Mouse (Mus musculus): Measurements from ENCODE around the gene 0610010K14Rik.

The 0610010K14Rik gene

GRCm38 (mm10) chr11:70235254-70235900 is 2.3 kb downstream of the 0610010K14Rik start:
- in situ Hi-C loops (cut with MboI, MseI) = loop anchor here (25.0 kb wide), 1 partner anchor 1123 kb away; the partner anchor contains the start of genes 9130213A22Rik and Hes7

DNA sequence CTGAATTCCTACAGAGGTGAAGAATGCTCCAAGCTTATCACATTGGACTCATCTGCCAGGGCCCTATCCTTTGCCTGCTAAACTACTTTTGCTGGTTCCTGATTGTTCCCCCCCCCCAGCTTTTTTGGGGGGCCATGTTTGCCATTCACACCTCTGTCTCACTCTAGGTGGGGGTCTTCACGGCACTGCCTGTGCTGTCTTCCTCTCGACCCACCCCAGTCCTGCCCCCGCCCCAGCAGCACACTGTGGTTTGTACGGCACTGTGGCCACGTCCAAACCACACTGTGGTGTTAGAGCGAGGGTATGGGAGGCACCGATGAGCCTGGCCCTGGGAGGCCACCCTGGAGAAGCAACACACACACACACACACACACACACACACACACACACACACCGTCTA is 3.2 kb downstream of the 0610010K14Rik start:
- in situ Hi-C loops (cut with MboI, MseI) = loop anchor here (5.0 to 25.0 kb wide), 2 partner anchors 83 to 1122 kb away; partner anchors contain the start of genes 9130213A22Rik and Hes7

DNA sequence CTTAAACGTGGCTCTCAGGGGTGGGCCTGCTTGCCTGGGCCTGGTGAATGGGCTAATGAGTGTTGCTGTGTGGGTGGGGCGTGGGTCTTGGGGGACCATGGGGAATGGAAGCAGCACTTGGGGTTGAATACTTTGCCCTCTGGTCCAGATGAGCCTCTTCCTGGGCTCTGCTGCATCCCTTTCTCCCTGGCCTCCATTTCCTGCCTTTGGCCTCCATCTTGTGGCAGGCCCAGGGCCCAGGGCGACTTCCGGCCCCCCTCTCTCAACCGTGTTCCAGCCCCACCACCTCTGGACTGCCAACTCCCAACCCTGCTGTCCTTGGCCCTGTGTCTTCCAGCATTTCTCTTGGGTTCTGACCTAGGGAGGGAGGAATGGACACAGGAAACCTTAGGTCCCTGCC is 3.7 kb downstream of the 0610010K14Rik start:
- in situ Hi-C loops (cut with MboI, MseI) = loop anchor here (5.0 to 25.0 kb wide), 2 partner anchors 83 to 1122 kb away; partner anchors contain the start of genes 9130213A22Rik and Hes7

DNA sequence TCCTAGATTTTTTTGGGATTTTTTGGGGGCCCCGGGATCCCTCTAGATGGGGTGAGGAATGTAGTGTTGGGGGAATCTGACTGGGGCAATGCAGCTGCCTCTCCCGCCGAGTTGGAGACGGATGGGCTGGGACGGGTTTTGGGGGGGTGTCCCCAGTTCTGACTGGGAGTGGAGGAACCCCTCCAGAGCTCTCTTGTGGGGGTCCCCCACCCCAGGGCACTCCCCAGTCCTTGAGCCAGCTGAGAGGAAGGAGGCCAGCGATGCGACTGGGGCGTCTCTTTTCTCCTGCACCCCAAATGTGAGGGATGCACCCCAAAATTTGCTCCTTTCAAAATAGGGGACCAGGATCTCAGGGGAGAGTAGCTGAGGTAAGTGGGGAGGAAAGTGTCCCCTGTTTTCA is 4.7 kb downstream of the 0610010K14Rik start:
- in situ Hi-C loops (cut with MboI, MseI) = loop anchor here (5.0 to 25.0 kb wide), 2 partner anchors 84 to 1121 kb away; partner anchors contain the start of genes 9130213A22Rik and Hes7

DNA sequence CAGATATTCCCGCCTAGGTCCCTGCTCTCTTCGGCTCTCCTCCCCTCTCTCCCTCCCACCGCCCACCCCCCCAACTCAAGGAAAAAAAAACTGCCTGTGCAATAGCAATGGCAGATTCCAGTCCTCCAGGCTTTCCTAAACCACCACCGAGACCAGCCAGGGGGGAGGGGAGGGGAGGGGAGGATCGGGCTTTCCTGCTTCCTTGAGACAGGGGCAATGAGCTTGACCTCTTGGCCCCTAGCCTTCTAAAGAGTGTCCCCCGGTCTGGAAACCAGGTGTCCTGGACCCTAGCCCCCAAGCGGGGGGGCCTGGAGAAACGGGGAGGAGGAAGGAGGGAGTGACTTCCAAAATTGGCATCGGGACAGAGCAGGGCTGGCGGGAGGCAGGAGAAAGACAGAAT is 5.2 kb downstream of the 0610010K14Rik start:
- in situ Hi-C loops (cut with MboI, MseI) = loop anchor here (5.0 to 25.0 kb wide), 2 partner anchors 85 to 1120 kb away; partner anchors contain the start of genes 9130213A22Rik and Hes7

DNA sequence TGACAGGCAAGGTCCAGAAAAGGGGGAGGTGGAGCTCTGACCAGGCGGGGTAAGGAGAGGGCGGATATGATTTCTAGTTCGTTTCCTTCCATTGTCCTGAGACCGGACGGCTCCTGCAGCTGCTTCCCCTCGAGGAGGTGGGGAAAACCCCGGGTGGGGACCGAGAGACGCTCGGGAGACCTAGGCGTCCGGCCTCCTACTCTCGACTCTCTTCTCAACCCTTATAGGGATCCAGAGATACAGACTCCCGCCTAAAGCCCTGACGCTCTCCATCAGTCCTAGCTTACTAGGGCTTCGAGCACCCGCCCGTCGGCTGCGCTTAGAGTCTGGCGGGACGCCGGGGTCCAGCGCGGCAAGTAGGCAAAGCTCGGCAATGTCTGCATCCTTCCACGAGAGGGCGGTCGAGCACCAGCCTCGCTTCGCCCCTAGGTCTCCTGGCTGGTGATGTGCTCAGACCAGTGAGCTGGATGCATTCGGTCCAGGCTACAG is 7.4 kb downstream of the 0610010K14Rik start:
- in situ Hi-C loops (cut with MboI, MseI) = loop anchor here (5.0 to 25.0 kb wide), 2 partner anchors 87 to 1118 kb away; partner anchors contain the start of genes 9130213A22Rik and Hes7

DNA sequence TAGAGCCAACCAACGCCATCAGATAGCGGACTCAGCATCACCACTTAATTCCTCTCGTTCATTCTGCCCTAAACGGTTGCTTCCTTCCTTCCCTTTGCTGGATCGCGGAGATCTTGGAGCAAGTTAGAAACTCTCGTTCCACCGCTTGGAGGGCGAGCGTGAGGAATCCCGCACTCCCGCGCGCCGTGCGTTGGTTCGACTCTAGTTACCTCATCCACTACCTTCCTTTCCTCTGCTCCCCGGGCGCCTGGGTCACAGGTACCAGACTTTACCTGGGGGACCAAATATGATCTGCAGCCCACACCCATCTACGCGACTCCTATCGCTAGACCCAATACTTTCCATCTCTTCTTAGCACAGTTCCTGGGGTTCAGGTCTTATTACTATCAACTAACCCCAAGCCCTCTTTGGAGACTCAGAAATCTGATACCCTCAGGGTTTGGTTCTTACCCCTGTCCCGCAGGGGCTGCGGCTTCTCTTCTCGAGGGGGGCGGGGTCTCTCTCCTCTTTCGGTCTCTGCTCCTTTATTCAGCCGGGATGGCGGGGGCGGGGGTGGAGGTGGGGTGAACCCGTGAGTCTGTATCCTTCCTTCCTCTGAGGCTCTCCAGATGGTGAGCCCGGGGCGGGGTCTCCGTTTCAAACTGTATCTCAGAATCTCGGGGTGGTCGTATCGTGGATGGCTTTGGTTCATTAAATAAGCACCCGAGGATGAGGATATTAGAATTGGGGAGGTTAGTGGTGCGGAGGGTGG is 8.3 kb downstream of the 0610010K14Rik start, which contains the start of gene Bcl6b:
Gene Bcl6b (minus strand): TSS at position 539 of the 751 bp plus-strand sequence.
- in situ Hi-C loops (cut with MboI, MseI) = loop anchor here (5.0 to 25.0 kb wide), 2 partner anchors 88 to 1117 kb away; partner anchors contain the start of genes 9130213A22Rik and Hes7

DNA sequence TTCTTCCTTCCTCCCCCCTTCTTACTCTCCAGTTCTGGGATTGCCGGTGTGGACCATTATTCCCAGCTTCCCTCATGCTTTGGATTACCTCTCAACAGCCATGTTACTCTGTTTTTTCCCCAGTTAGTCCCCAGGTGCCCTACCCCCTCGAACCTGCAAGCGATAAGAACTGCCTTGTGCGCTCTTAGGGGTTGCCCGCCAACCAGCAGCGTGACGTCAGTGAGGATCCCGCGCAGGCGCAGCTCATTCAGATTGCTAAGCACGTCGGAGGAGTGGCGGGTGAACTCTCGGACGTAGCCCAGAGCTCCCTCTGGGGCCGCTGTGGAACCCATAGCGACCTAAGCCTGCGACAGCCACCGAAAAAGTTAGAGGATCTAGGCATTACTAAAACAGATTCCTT is 8.9 kb downstream of the 0610010K14Rik start:
- in situ Hi-C loops (cut with MboI, MseI) = loop anchor here (25.0 kb wide), 1 partner anchor 1117 kb away; the partner anchor contains the start of genes 9130213A22Rik and Hes7

- in situ Hi-C loops (cut with MboI, MseI) = loop anchor here (25.0 kb wide), 1 partner anchor 1115 kb away; the partner anchor contains the start of genes 9130213A22Rik and Hes7
Measured at GRCm38 (mm10) chr11:70227661-70228245, 10.0 kb downstream of the 0610010K14Rik start.

DNA sequence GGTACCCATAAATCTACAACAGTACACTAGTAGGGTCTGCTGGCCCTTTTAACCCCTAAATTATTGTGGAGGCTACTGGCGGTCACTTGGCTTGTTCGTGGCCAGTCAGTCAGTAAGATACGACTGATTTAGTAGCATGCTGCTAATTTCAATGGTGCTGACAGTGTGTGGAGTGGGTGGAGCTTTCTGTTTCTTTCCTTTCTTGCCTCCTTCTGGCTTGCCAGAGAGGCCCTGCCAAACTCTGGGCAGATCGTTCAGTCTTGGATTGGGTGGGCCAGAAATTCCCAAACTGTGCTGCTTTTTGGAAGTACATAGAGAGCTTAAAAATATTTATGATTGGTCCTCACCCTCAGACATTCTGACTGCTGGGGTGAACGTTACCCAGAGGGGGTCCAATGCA is 10.6 kb downstream of the 0610010K14Rik start:
- in situ Hi-C loops (cut with MboI, MseI) = loop anchor here (25.0 kb wide), 1 partner anchor 1115 kb away; the partner anchor contains the start of genes 9130213A22Rik and Hes7

DNA sequence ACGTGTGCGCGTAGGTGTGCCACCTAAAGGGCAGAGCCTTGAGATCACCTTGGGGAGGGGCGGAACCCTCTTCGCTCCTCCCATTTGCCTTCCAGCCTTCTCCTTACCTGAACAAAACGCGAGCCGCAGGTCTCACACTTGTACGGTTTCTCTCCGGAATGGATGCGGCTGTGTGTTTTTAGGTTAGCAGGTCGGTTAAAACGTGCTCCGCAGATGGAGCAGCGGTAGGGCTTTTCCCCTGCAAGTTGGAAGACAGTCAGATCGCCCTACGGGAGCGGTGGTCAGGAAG is 11.2 kb downstream of the 0610010K14Rik start:
- in situ Hi-C loops (cut with MboI, MseI) = loop anchor here (25.0 kb wide), 1 partner anchor 1114 kb away; the partner anchor contains the start of genes 9130213A22Rik and Hes7

- in situ Hi-C loops (cut with MboI, MseI) = loop anchor here (25.0 kb wide), 1 partner anchor 1114 kb away; the partner anchor contains the start of genes 9130213A22Rik and Hes7
Measured at GRCm38 (mm10) chr11:70225798-70226601, 11.7 kb downstream of the 0610010K14Rik start.

GRCm38 (mm10) chr11:70223724-70224123 is 14.0 kb downstream of the 0610010K14Rik start:
- in situ Hi-C loops (cut with MboI, MseI) = no loop called here

- in situ Hi-C loops (cut with MboI, MseI) = no loop called here
Measured at GRCm38 (mm10) chr11:70221603-70222500, 15.9 kb downstream of the 0610010K14Rik start.

- in situ Hi-C loops (cut with MboI, MseI) = no loop called here
Measured at GRCm38 (mm10) chr11:70220731-70221602, 16.7 kb downstream of the 0610010K14Rik start, which contains the start of gene Slc16a13. Gene Slc16a13 (minus strand): TSS chr11:70221064.

GRCm38 (mm10) chr11:70220323-70220722 is 17.4 kb downstream of the 0610010K14Rik start:
- in situ Hi-C loops (cut with MboI, MseI) = no loop called here

- in situ Hi-C loops (cut with MboI, MseI) = no loop called here
Measured at GRCm38 (mm10) chr11:70219873-70220272, 17.8 kb downstream of the 0610010K14Rik start.

DNA sequence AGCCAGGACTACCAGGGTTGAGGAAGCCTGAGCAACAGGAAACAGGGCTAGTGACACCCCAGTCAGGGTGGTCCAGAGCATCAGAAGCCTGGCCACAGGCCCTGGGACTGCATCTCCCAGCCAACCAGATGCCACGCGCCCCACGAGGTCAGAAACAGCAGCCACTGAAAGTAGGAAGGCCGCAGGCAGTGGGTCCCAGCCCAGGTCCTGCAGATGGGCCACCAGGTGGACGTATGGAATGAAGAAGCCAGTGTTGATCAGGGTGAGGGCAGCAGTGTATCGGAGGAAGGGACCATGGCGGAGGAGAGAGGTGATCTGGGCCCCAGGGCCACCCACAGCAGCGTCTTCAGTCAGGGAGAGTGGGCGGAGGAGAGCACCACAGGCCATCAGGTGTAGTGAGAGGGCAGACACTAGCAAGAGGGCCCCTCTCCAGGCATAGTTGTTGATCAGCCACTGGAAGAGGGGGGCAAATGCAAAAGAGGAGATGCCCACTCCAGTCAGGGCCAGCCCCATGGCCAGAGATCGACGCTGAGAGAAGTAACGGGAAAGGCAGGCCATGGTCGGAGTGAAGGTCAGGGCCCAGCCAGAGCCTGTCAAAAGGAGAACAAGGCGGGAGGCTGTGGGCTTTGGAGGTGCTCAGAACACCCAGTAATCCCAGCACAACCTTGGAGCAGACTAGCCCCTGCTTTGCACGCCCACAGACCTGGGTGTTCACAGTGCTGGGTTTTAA is 18.8 kb downstream of the 0610010K14Rik start:
- in situ Hi-C loops (cut with MboI, MseI) = no loop called here

All from T-helper 1 cell (primary cell).